Mouse (Mus musculus): ENCODE measurements around the gene Herpud2. TPM values are rescaled to one million over a fixed set of nuclear protein-coding genes. Genes with fewer than 3 reads are reported as not detected.
A peak's percentile ranks its signal among the peaks of the same experiment; 100 is the strongest.

Gene Herpud2
- total RNA-seq, 2 experiments from 2014 or later: 12.0 to 36.8 TPM

DNA sequence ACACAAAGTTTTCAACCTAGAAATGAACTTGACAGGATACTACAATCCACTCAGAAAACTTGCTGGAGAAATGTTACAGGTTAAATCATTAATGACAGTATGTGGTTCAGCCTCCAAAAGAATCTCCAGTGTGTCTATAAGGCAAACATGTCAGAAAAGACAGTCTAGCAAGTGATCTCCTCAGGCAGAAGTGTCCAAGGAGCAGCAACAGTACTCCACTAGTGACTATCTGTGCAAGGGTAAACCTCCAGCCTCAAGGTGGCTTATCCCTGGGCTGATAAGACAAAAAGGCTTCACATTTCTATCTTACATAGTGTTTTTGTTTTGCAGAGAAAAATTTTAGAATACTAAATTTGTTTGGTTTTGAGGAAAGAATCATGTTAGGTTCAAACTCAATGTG is 2.9 kb downstream of the Herpud2 start:
- ATAC-seq (replicated peaks; ENCODE audit: poor library complexity): peak; percentile 22; the same call in 1 of the 2 replicates

DNA sequence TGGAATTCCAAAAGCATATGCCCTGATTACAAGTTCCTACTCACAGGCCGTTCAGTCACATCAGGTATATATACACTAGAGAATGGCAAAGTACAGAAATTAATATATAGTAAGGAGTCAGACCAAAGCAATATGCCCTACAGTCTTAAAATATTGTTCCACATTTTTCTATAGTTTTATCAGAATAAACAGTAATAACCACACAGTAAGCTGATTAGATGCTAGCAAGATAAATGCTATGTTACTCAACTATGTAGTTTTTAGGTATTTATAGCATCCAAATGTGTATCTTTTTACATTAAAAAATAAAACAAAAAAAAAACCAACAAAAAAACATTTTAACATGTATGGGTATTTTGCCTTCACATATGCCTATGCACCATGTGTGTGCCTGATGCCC is 5.7 kb downstream of the Herpud2 start:
- ATAC-seq (replicated peaks; ENCODE audit: poor library complexity): no peak

DNA sequence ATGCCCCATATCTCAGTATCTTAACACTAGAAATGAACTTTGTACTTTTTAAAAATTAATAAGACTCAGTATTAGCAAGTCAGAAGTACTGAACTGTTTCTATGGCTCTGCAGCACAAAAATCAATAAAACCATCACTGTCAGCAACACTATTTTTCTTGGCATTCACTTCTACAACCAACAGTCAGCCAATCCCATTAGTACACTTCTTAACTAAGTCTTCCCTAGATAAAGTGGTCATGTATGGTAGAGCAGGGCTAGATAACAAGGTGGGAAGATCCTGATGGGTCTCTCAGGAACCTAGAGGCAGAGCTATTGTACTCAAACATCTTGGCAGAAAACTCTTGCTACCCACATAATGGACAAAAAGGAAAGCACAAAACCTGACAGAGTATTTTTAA is 7.7 kb downstream of the Herpud2 start:
- peak; percentile 38; the same call in 1 of the 2 replicates for ATAC-seq (replicated peaks; ENCODE audit: poor library complexity)

DNA sequence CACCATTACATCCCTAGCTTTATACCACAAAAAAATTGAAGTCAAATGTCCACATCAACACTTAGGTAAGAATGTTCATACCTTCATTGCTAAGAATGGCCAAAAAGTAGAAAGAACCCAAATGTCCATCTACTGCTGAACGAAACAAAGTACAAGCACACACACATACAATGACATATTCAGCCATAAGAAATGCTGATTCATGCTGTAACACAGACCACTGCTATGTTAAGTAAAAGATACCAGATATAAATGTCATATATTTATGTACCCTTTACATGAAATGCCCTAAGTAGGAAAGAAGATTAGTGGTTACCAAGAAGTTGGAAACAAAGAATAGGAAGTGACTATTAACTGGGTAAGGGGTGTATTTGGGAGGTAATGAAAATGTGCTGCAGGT is 8.6 kb downstream of the Herpud2 start:
- 0 out of 2 replicates have a peak, but pooled peaks have one; percentile 51 for ATAC-seq (replicated peaks; ENCODE audit: poor library complexity)

DNA sequence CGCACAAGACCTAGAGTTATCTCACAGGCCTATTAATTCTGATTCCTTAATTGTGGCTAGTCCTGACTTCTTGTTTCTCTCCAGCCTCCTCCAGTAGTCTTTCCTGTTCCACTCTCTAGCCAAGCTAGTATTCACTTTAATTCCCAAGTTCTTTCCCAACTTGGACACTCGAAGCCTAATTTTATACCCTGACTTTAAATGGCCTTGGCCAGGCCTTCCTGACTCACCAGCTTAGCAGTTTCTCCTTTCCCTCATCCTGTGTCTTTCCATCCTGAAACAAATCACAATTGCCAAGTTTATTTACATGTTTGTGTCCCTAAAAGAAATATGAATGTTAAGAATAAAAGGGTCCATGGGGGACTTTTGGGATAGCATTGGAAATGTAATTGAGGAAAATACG is 9.6 kb downstream of the Herpud2 start:
- no peak for ATAC-seq (replicated peaks; ENCODE audit: poor library complexity)

DNA sequence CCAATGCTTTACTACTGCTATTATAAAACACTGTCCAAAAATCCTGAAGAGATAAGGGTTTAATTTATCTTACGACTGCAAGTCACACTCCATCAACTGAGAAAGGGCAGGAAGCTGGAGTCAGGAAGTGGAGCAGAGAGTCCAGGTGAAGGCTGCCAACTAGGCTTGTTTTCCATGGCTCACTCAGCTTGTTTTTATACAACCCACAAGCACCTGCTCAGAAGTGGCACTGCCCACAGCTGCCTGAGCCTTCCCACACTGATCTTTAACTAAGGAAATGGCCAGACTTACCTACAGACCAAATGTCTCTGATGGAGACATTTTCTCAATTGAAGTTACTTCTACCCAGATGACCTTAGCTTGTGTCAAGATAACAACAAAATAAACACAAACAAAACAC is 11.3 kb downstream of the Herpud2 start:
- ATAC-seq (replicated peaks; ENCODE audit: poor library complexity): no peak

DNA sequence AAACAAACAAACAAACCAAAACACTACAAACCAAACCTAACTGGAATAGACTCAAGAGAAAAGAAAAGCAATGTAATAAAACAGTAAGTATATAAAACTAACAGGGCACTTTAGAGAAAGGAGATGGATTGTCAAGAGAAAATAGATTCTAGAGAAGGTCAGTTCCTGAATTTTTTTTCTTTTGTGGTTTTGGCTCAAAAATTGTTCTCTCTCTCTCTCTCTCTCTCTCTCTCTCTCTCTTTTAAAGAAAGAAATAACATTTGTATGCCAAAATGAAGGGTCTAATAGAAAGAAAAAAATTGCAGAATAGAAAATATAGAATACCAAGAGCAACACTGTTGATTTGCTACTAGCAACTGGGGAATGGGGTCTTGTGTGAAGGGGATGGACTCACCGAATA is 12.7 kb downstream of the Herpud2 start:
- ATAC-seq (replicated peaks; ENCODE audit: poor library complexity): no peak

DNA sequence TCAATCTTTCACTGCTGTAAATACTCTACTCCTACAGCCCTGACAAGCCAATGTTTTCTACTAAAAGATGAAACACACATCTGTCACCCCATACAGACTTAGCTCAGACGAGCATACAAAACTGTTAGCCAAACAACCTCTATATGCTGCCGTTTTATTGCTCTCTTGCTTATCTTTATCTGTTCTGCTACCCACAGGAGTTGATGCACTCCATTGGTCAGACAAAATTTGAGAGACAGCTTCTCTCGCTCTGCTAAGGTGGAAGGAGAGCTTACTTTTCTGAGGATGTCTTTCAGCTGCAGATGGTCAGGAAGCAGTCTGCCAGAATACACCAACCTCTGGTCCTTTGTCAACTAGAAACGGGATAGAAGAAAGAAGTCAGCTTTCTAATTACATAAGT is 18.7 kb downstream of the Herpud2 start:
- 0 out of 2 replicates have a peak, but pooled peaks have one; percentile 50 for ATAC-seq (replicated peaks; ENCODE audit: poor library complexity)

DNA sequence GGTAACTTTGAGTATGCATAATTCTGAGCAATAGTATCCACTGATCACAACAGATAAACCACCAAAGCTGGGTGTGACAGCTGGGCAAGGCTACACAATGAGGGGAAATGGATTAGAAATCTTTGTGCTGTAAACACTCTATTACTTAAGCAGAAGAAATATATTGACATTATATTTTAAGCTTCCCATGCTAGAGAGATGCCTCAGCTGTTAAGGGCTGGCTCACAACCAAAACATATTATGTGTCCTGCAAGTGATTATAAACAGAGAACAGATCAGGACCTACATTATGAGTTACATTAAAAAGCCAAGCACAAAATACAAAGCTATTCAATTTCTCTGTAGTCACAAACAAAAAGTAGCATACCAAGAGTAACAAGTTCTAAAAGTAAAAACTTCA is 19.4 kb downstream of the Herpud2 start:
- ATAC-seq (replicated peaks; ENCODE audit: poor library complexity): no peak

DNA sequence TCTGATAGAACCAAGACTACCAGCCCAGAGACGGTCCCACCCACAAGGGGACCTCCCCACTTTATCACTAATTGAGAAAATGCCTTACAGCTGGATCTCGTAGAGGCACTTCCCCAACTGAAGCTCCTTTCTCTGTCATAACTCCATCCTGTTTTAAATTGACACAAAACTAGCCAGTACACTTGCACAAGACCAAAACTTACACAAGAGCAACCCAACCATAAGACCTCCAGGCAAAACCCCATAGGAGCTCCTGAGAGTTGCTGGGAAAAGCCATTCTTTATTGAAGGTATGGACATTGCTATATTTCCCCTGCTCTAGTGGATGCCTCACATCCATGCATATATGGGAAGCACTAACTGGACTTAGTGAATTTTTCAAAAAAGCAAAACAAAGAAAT is 27.6 kb downstream of the Herpud2 start:
- peak; percentile 97 for ATAC-seq (replicated peaks; ENCODE audit: poor library complexity)

DNA sequence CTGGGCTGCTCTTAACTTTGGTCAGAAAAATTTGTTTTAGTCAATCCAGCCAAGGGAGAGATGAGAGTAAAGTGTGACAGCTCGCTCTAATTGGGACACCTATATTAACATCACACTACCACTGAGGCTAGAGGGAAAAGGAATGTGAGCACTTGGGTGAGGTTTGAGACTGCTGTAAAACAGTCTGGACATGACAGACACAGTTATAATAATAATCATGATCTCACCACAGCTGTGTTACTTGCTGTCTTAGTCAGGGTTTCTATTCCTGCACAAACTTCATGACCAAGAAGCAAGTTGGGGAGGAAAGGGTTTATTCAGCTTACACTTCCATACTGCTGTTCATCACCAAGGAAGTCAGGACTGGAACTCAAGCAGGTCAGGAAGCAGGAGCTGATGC is 28.0 kb downstream of the Herpud2 start:
- 0 out of 2 replicates have a peak, but pooled peaks have one; percentile 37 for ATAC-seq (replicated peaks; ENCODE audit: poor library complexity)

DNA sequence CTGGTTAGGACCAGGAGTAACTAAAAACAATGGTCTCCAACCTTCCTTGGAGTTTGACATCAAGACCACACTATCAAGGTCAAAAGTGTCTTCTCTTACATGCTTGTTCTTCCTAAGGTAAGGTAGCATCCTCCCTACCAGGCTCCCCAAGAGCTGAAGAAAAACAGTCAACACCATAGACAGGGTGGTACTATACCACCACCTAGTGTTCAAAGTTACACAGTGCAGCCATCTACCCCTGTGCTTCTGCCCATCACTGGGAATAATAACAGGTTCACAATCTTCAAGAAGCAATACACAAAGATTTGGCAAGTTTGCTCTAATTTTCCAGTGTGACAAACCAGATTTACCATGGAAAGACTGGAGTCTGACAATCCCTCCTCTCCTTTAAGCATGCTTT is 47.0 kb downstream of the Herpud2 start:
- peak; percentile 99 for ATAC-seq (replicated peaks; ENCODE audit: poor library complexity)

DNA sequence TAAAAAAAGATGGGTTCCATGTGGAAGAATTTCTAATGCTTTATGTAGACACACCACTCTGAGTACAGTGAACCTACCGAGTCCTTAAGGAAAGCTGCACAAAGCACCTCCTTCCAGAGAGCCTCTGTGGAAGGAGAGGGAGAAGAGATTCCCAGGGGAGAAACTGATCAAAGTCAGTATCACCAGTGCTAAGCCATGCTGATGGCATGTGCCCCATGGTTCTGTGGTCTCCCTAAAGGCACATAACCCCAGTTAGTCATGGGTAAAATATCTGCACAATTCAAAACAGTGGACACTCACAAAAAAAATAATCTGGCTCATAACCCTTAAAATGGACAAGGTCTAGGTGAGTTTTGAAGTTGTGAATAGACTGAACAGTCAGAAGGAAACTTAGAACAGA is 48.7 kb downstream of the Herpud2 start:
- no peak for ATAC-seq (replicated peaks; ENCODE audit: poor library complexity)

DNA sequence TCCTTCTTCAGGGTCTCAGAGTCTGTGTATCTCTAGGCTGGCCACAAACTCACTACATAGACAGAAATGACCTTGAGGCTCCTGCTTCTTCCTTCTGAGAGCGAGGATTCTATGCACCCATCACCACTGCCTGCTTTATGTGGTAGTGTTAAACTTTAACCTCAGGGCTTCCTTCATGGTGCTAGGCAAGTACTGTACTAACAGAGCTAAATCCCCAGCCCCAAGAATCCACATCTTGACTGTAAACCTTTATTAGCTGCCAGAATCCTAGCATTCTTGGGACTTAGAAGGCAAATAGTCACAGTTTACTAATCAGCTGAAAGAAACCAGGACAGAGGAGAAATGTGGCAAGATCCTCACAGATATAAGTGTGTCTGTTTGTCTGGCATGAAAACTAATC is 60.8 kb downstream of the Herpud2 start:
- ATAC-seq (replicated peaks; ENCODE audit: poor library complexity): no peak

DNA sequence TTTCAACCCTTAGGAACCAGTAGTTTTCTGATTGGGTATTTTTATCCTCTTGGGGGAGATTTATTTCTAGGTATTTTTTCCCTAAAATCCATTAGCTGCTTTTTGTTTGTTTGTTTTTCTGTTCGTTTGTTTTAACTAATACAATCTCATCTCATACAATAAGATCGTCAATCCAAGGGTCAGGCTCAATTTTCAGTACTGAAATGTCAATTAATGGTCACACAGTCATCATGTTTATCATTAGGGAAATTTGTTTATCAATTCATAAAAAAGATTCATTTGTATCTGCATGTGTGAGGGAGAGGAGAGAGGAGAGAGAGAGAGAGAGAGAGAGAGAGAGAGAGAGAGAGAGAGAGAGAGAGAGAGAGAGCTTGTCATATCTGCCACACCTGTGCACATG is 62.5 kb downstream of the Herpud2 start, which contains the start of gene Gm10181:
Gene Gm10181 (plus strand): TSS at position 301 of the 400 bp plus-strand sequence.
- ATAC-seq (replicated peaks; ENCODE audit: poor library complexity): no peak

DNA sequence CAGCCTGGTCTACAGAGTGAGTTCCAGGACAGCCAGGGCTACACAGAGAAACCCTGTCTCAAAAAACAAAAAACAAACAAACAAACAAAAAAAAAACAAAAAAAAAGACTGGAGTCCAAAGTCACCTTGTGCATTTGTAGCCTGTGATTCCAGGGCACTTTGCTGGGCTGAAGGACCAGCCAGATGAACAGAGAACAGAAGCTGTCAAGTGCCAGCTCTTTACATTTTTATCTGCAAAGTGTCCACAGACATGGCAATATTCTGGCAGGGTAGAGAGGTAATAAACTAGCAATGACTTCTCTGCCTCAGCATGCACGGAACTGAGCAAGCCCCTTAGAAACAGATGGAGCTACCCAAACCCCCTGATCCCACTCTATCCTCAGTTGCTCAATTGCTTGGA is 75.1 kb downstream of the Herpud2 start:
- ATAC-seq (replicated peaks; ENCODE audit: poor library complexity): no peak

DNA sequence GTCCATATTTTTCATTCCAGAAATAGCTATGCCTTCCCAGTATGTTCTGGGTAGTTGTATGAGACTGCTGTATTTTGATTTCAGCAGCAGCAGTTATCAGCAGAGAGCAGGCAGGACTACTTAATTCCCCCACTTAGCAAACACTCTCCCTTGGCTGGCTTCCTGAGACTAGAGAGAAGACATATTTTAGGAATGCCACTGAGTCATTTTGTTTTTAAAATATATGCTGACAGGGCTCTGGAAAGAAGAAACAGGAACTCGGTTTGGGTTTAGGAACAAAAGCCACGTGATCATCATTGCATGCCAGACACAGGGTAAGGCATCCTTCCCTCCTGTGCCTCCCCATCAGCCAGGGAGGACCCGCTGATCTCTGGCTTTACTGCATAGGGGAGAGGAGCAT is 75.6 kb downstream of the Herpud2 start:
- ATAC-seq (replicated peaks; ENCODE audit: poor library complexity): no peak

DNA sequence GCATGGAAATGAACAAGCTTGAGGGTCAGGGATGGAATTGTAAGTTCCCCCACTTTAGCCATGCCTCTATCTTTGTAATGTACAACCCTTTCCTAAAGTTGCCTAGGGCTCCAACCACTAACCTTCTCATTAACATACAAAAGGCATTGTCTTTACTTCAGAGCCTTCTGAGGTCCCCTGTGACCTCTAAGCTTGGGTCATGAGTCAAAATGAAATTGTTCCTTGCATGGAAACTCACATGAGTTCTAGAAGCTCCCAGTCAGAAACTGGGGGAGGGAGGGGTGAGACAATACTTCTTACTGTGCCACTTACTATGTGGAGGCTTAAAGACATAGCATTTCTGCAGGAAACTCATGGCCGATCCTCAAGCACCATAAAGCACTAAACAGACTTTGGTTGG is 79.0 kb downstream of the Herpud2 start:
- ATAC-seq (replicated peaks; ENCODE audit: poor library complexity): no peak

DNA sequence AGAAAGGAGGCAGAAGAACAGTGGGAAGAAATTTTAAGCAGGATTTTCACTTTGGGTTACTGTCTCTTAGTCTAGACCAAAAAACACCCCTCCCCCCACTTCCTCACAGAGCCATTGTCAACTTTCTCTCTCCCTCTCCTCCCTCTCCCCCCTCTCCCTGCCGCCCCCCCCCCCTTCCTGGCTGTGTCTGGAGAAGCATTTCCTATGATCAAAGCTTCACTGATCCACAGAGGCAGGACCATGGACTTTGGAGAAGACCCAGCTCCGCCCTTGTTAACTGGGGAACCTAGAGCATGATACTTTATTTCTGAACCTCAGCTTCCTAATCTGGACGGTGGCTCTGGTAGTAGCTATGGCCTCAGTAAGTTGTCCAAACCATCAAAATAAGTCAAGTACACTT is 92.9 kb downstream of the Herpud2 start:
- no peak for ATAC-seq (replicated peaks; ENCODE audit: poor library complexity)

Other genes with a start within 250 kb of the Herpud2 start
- not detected in 2 replicates for gene Gm10181, start 62.4 kb downstream of the Herpud2 start, total RNA-seq (2015)
- not detected in 2 replicates for gene Gm10181, start 62.4 kb downstream of the Herpud2 start, total RNA-seq (2017)
- 186 and 197 TPM in 2 replicates for gene Sept7, start 100.6 kb upstream of the Herpud2 start, total RNA-seq (2015)
- gene Sept7, start 100.6 kb upstream of the Herpud2 start, total RNA-seq (2017): 263 and 294 TPM in 2 replicates

All from megakaryocyte progenitor cell, adult 5-6 weeks (primary cell).